Mouse (Mus musculus) CH12.LX (cell line): ENCODE results near the gene Tceanc. TPM values are rescaled to one million over a fixed set of nuclear protein-coding genes. Genes with fewer than 3 reads are reported as not detected.

ENCODE experiments used
- DNase-seq: peaks from one replicate; pipeline ENCODE4 v3.0.0-alpha.2; 2013; ENCODE audit errors: extremely low read depth
- H3K27ac ChIP-seq: 2 replicates; pipeline ENCODE4 v1.5.1; 2012; ENCODE audit warnings: low read depth, mild to moderate bottlenecking, control low read depth, moderate library complexity; ENCODE audit not compliant: insufficient read depth
- H3K27me3 ChIP-seq: replicated peaks from 2 replicates; pipeline ENCODE3; 2012; ENCODE audit warnings: inconsistent platforms
- H3K36me3 ChIP-seq, 2 experiments: replicated peaks in 1 of 2; 2 replicates each; pipeline versions ENCODE3 to v1.6.1; 2012; ENCODE audit warnings: inconsistent platforms in 1 of 2, low read length in 1 of 2, mild to moderate bottlenecking in 1 of 2, mixed read lengths in 1 of 2, moderate library complexity in 1 of 2; ENCODE audit not compliant: control insufficient read depth in 1 of 2, insufficient read depth in 1 of 2
- H3K4me1 ChIP-seq, 2 experiments: 2 replicates each; pipeline ENCODE4 v1.6.1; 2012; ENCODE audit warnings: inconsistent platforms in 1 of 2, moderate library complexity in 1 of 2; ENCODE audit not compliant: insufficient read depth in 2 of 2, control insufficient read depth in 1 of 2
- H3K4me2 ChIP-seq: 2 replicates; pipeline ENCODE4 v1.6.1; 2012; ENCODE audit warnings: low read depth, mild to moderate bottlenecking, control low read depth; ENCODE audit not compliant: poor library complexity, insufficient read depth, severe bottlenecking
- H3K4me3 ChIP-seq, 3 experiments: fragments of 150-350 bp in 1 of 3; sonication (generic) in 1 of 3; replicated peaks in 1 of 3; 2 replicates each; pipeline versions ENCODE3 to v1.5.1; 2011 to 2012; ENCODE audit warnings: low read depth in 2 of 3, low read length in 2 of 3, mild to moderate bottlenecking in 2 of 3, moderate library complexity in 2 of 3, control low read depth in 1 of 3, improper control_type of control experiment in 1 of 3, inconsistent platforms in 1 of 3, mixed read lengths in 1 of 3; ENCODE audit not compliant: poor library complexity in 1 of 3
- H3K79me2 ChIP-seq: replicated peaks from 2 replicates; pipeline ENCODE4 v1.6.1; 2012; ENCODE audit warnings: mild to moderate bottlenecking, moderate library complexity; ENCODE audit not compliant: control insufficient read depth, poor library complexity, insufficient read depth, severe bottlenecking; ENCODE audit errors: extremely low read depth
- H3K9ac ChIP-seq: 2 replicates; pipeline ENCODE4 v1.6.1; 2012; ENCODE audit warnings: low read depth, mild to moderate bottlenecking, control low read depth, moderate library complexity; ENCODE audit not compliant: insufficient read depth
- H3K9me3 ChIP-seq: replicated peaks from 2 replicates; pipeline ENCODE3; 2012; ENCODE audit warnings: low read length, inconsistent platforms, mixed read lengths
- CHD2 ChIP-seq: IDR thresholded peaks from 2 replicates; pipeline ENCODE4 v1.6.1; 2011; ENCODE audit warnings: low read length, improper control_type of control experiment
- CTCF ChIP-seq, 2 experiments: IDR thresholded peaks in 1 of 2; conservative IDR thresholded peaks in 1 of 2; 2 replicates each; pipeline ENCODE4 v1.5.1; 2011 to 2012; ENCODE audit warnings: low read depth in 2 of 2, low read length in 2 of 2, improper control_type of control experiment in 1 of 2, inconsistent platforms in 1 of 2, mild to moderate bottlenecking in 1 of 2, moderate library complexity in 1 of 2
- E2F4 ChIP-seq: IDR thresholded peaks from 2 replicates; pipeline ENCODE4 v1.6.1; 2011; ENCODE audit warnings: low read depth, low read length, improper control_type of control experiment; ENCODE audit not compliant: insufficient replicate concordance
- ELF1 ChIP-seq: IDR thresholded peaks from 2 replicates; pipeline ENCODE4 v1.6.1; 2014; ENCODE audit warnings: low read depth, mild to moderate bottlenecking, inconsistent platforms, low read length, improper control_type of control experiment
- HCFC1 ChIP-seq: IDR thresholded peaks from 2 replicates; pipeline ENCODE4 v1.6.1; 2012; ENCODE audit warnings: low read depth, mild to moderate bottlenecking, inconsistent platforms, low read length, improper control_type of control experiment
- MAFK ChIP-seq: IDR thresholded peaks from 2 replicates; pipeline ENCODE4 v1.6.1; 2011; ENCODE audit warnings: low read length, improper control_type of control experiment; ENCODE audit not compliant: insufficient replicate concordance
- MAZ ChIP-seq: IDR thresholded peaks from 2 replicates; pipeline ENCODE4 v1.6.1; 2012; ENCODE audit warnings: low read depth, mild to moderate bottlenecking, inconsistent platforms, low read length, improper control_type of control experiment, moderate library complexity
- MEF2A ChIP-seq: IDR thresholded peaks from 2 replicates; pipeline ENCODE4 v1.6.1; 2014; ENCODE audit warnings: low read depth, mild to moderate bottlenecking, inconsistent platforms, low read length, improper control_type of control experiment, borderline replicate concordance
- MYC ChIP-seq: IDR thresholded peaks from 2 replicates; pipeline ENCODE4 v1.6.1; 2011; ENCODE audit warnings: low read depth, mild to moderate bottlenecking, improper control_type of control experiment, low read length
- NELFE ChIP-seq: IDR thresholded peaks from 2 replicates; pipeline ENCODE4 v1.6.1; 2011; ENCODE audit warnings: low read depth, low read length, improper control_type of control experiment
- NRF1 ChIP-seq: IDR thresholded peaks from 2 replicates; pipeline ENCODE4 v1.6.1; 2014; ENCODE audit warnings: low read depth, mild to moderate bottlenecking, inconsistent platforms, low read length, improper control_type of control experiment, moderate library complexity
- POLR2A ChIP-seq: IDR thresholded peaks from 2 replicates; pipeline ENCODE4 v1.6.1; 2011; ENCODE audit warnings: low read depth, mild to moderate bottlenecking, improper control_type of control experiment, low read length
- RAD21 ChIP-seq: IDR thresholded peaks from 2 replicates; pipeline ENCODE4 v1.6.1; 2011; ENCODE audit warnings: low read depth, mild to moderate bottlenecking, low read length, improper control_type of control experiment, moderate library complexity
- RCOR1 ChIP-seq: conservative IDR thresholded peaks from 2 replicates; pipeline ENCODE4 v1.6.1; 2012; ENCODE audit warnings: low read depth, mild to moderate bottlenecking, inconsistent platforms, low read length, improper control_type of control experiment
- SIN3A ChIP-seq: IDR thresholded peaks from 2 replicates; pipeline ENCODE4 v1.6.1; 2012; ENCODE audit warnings: low read length, improper control_type of control experiment, inconsistent platforms
- TCF12 ChIP-seq: IDR thresholded peaks from 2 replicates; pipeline ENCODE4 v1.6.1; 2014; ENCODE audit warnings: low read depth, mild to moderate bottlenecking, inconsistent platforms, low read length, improper control_type of control experiment
- UBTF ChIP-seq: IDR thresholded peaks from 2 replicates; pipeline ENCODE4 v1.6.1; 2012; ENCODE audit warnings: low read depth, mild to moderate bottlenecking, inconsistent platforms, low read length, improper control_type of control experiment, moderate library complexity
- USF1 ChIP-seq: IDR thresholded peaks from 2 replicates; pipeline ENCODE4 v1.6.1; 2014; ENCODE audit warnings: low read depth, mild to moderate bottlenecking, inconsistent platforms, low read length, improper control_type of control experiment
- USF2 ChIP-seq: conservative IDR thresholded peaks from 2 replicates; pipeline ENCODE4 v1.6.1; 2011; ENCODE audit warnings: low read depth, low read length, improper control_type of control experiment
- ZC3H11A ChIP-seq: IDR thresholded peaks from 2 replicates; pipeline ENCODE4 v1.6.1; 2012; ENCODE audit warnings: low read depth, mild to moderate bottlenecking, inconsistent platforms, low read length, improper control_type of control experiment
- ZKSCAN1 ChIP-seq: IDR thresholded peaks from 2 replicates; pipeline ENCODE4 v1.6.1; 2012; ENCODE audit warnings: low read depth, inconsistent platforms, low read length, improper control_type of control experiment, borderline replicate concordance
- ZMIZ1 ChIP-seq: IDR thresholded peaks from 2 replicates; pipeline ENCODE4 v1.6.1; 2012; ENCODE audit warnings: low read depth, mild to moderate bottlenecking, inconsistent platforms, low read length, improper control_type of control experiment
- ZNF384 ChIP-seq: IDR thresholded peaks from 2 replicates; pipeline ENCODE4 v1.6.1; 2012; ENCODE audit warnings: low read depth, low read length, improper control_type of control experiment, inconsistent platforms
- dilution Hi-C: fragments of 300-500 bp; cut with MboI; formaldehyde crosslinking; loops from 2 replicates; pipeline ENCODE4 v1.14.3; 2020; ENCODE audit warnings: low sequenced_read_pairs; ENCODE audit not compliant: extremely low pct_unique_long_range_greater_than_20kb, extremely low pct_ligation_motif_present
- in situ Hi-C: fragments of 300-500 bp; cut with MboI; formaldehyde crosslinking; loops from 3 replicates; pipeline ENCODE4 v1.14.3; 2019; ENCODE audit warnings: low sequenced_read_pairs, low pct_ligation_motif_present, low pct_unique_long_range_greater_than_20kb, mixed read lengths
- polyA plus RNA-seq: library from polyadenylated mRNA; unstranded; fragments of >175 nt; gene quantifications from 2 replicates; pipeline ENCODE4 v1.2.1, GENCODE M21; 2012; ENCODE audit warnings: low read depth; ENCODE audit not compliant: insufficient read length
- total RNA-seq, 2 experiments: library from RNA; depleted of rRNA; stranded (reverse); fragments of 300-350 nt in 1 of 2; fragments of >200 nt in 1 of 2; gene quantifications; 2 replicates each; pipeline ENCODE4 v1.2.3; 2012 to 2014

Gene Tceanc
- total and polyA plus RNA-seq, 3 experiments = 1.5 to 5.9 (median 3.2) TPM

GRCm38 (mm10) chrX:166531671-166532070 lies 13.3 kb upstream of the Tceanc start:
- TF ChIP-seq ZKSCAN1 (no peak), MAZ (no peak), CHD2 (no peak)
- H3K9me3 ChIP-seq = no peaks in the 10 kb centered on the region
- no peak overlapping the region for H3K9ac ChIP-seq
- dilution Hi-C loops (no loop called here), in situ Hi-C loops (no loop called here)
- H3K27me3 ChIP-seq = no peaks in the 10 kb centered on the region
- no peaks in the 10 kb centered on the region for H3K36me3 ChIP-seq
- no peak overlapping the region for H3K4me2 ChIP-seq
- no peaks in the 10 kb centered on the region for H3K79me2 ChIP-seq
- H3K4me1 ChIP-seq = no peaks in the 10 kb centered on the region
- DNase-seq = no peak
- H3K4me3 ChIP-seq = no peak overlapping the region
- no peak overlapping the region for H3K27ac ChIP-seq

GRCm38 (mm10) chrX:166528126-166528525 lies 9.8 kb upstream of the Tceanc start:
- H3K27me3 ChIP-seq = no peaks in the 10 kb centered on the region
- H3K36me3 ChIP-seq = no peaks in the 10 kb centered on the region
- TF ChIP-seq UBTF (no peak), MEF2A (no peak), TCF12 (no peak), CTCF (conservative IDR thresholded peaks at IDR 0.05 in 1 of 2, IDR thresholded peaks at IDR 0.05 in 1 of 2; ENCODE audit: low read depth in 2 of 2, low read length in 2 of 2) (no peak), ZC3H11A (no peak)
- no peak overlapping the region for H3K9ac ChIP-seq
- no peaks in the 10 kb centered on the region for H3K9me3 ChIP-seq
- dilution Hi-C loops (no loop called here), in situ Hi-C loops (no loop called here)
- H3K4me3 ChIP-seq = no peak overlapping the region
- DNase-seq = no peak
- H3K79me2 ChIP-seq = no peaks in the 10 kb centered on the region
- no peak overlapping the region for H3K27ac ChIP-seq
- H3K4me2 ChIP-seq = no peak overlapping the region
- H3K4me1 ChIP-seq = no peaks in the 10 kb centered on the region

- H3K4me2 ChIP-seq = no peak overlapping the region
Measured at GRCm38 (mm10) chrX:166525637-166526315, 7.4 kb upstream of the Tceanc start.

More at GRCm38 (mm10) chrX:166525637-166526315, 7.4 kb upstream of the Tceanc start:
- no peak for TF ChIP-seq UBTF
- TF ChIP-seq POLR2A = no peak
- no peak for TF ChIP-seq RCOR1
- TF ChIP-seq ZC3H11A = no peak
- no peak for TF ChIP-seq USF1
- no peak for TF ChIP-seq SIN3A
- no peak for TF ChIP-seq RAD21
- no peak for TF ChIP-seq MYC
- TF ChIP-seq MAFK = no peak
- TF ChIP-seq USF2 = no peak
- TF ChIP-seq ELF1 = no peak
- TF ChIP-seq CTCF (conservative IDR thresholded peaks at IDR 0.05 in 1 of 2, IDR thresholded peaks at IDR 0.05 in 1 of 2; ENCODE audit: low read depth in 2 of 2, low read length in 2 of 2) = no peak
- TF ChIP-seq NRF1 = no peak
- TF ChIP-seq ZMIZ1 = no peak
- TF ChIP-seq MAZ = no peak
- TF ChIP-seq ZKSCAN1 = no peak
- TF ChIP-seq NELFE = no peak
- TF ChIP-seq ZNF384 = no peak
- no peak for TF ChIP-seq E2F4
- no peak for TF ChIP-seq HCFC1
- Histone ChIP-seq H3K79me2 (no peaks in the 10 kb centered on the region), H3K27ac (no peak overlapping the region), H3K36me3 (no peaks in the 10 kb centered on the region), H3K4me3 (no peak overlapping the region), H3K4me1 (no peaks in the 10 kb centered on the region), H3K9ac (no peak overlapping the region), H3K9me3 (no peaks in the 10 kb centered on the region), H3K27me3 (no peaks in the 10 kb centered on the region)
- no peak for DNase-seq
- dilution Hi-C loops = no loop called here
- in situ Hi-C loops = no loop called here
